Mouse (Mus musculus) urinary bladder, postnatal 25 days (tissue): ENCODE measurements around the gene Gm17542.
A peak's percentile ranks its signal among the peaks of the same experiment; 100 is the strongest.
"Not testable (repeated sequence)": the region's sequence is repeated elsewhere in the genome, so short reads cannot be mapped to it uniquely, and the experiment has no call there.

Source experiments
- DNase-seq: peaks from one replicate; pipeline ENCODE4 v3.0.0; 2022; ENCODE audit warnings: low spot score

Gm17542 gene

GRCm38 (mm10) chr10:58718110-58718509 lies at the start of gene Gm17542:
Gene Gm17542, minus strand, starts transcription at chr10:58718210.
- not testable (repeated sequence) for DNase-seq

GRCm38 (mm10) chr10:58739779-58740178 lies 21.8 kb upstream of the Gm17542 start:
- DNase-seq = no peak

DNA sequence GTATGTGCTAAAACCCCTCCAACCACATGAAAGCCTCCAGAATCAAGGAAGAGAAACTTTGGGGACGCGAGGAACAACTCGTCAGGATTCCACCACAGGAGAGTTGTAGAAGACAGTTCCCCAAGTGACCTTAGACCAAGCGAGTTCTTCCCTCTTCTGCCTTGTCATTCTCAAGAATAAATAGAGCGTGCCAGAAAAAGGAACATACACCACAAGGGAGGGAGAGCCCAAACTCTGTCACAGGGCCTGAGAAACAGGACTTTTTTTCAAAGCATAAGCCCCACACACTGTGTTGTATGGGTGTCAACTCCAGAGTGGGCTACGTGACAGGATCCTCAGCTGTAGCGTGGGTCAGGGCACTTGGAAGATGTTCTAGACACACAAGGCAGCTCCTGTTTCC lies 20.1 kb upstream of the Gm17542 start:
- no peak for DNase-seq

DNA sequence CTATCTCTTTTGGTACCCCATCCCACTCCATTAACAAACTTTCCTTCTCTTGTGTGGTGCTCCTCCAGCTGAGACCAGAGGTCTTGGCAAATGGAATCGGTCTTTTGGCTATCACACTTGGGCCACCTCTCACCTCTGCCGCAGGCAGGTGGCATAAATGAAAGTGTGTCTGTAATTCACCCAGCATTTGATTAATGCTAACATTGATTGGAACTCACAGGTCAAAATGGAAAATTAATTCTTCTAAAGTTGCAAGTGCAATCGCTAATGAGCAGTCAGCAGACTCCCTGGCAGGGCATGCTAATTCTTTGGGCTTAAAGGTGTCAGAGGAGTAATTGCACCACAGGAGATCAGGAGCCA lies 3.2 kb downstream of the Gm17542 start:
- DNase-seq = no peak

DNA sequence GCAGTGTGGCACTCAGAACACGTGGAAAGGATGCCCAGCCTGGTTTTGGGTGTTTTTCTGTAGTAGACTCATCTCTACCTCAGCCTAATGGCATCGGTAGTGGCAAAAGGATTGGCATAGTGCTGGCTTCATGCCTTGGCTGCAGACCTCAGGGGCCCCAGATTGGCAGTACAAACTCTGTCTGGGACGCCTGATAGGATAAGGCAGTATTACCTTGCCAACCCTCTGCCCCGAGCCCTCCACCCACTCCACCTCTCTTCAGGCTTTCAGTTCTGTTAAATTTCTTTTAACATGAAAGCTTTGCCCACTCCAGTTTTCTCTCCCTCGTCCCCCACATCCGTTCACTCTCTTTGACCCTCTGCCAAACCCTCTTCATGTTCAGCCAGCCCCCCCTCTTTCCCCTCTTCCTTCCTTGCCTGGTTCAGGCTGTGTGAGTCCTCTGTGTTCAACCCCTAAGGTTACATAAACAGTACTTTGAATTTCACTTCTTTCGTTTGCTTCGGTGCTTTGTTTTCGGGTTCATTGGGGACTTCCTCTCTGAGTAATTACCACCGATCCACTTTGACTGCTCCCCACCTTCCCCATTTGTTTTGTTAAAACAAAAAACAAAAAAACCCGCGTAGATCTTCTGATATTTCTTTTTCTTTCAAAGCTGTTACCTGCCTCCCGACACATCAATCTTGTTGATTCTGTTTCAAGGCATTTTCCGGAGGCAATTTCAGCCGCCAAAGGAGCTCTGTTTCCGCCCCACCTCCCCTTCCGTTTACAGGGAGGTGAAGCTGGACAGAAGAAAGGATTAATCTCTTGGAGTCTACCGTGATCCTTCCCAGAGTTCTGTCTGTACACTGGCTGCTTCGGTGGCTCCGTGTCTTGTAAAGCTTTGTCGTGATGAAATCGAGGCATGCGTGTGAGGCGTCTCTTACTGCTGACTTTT lies 3.9 kb downstream of the Gm17542 start:
- DNase-seq = no peak

GRCm38 (mm10) chr10:58713225-58713624 lies 4.8 kb downstream of the Gm17542 start:
- no peak for DNase-seq

GRCm38 (mm10) chr10:58709021-58709420 lies 9.0 kb downstream of the Gm17542 start:
- no peak for DNase-seq

DNA sequence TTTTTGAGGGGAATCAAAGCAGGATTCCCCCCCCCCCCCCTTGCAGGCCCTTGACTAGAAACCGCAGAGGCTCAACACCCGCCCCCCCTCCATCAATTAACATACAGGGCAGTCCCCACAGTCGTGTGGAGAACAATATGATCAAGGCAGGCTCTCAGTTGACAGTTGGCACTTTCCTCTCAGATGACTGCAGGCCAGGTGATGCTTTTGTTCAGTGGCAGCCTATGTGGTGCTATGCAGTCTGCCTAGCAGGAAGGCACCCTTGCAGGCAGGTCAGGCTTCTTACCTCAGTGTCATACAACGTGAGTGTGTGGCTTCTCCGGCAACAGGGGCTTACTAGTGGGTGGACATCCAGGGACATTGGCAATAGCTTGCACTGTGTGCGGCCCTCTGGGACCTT lies 17.4 kb downstream of the Gm17542 start:
- no peak for DNase-seq

GRCm38 (mm10) chr10:58700160-58700559 lies 17.9 kb downstream of the Gm17542 start:
- no peak for DNase-seq

DNA sequence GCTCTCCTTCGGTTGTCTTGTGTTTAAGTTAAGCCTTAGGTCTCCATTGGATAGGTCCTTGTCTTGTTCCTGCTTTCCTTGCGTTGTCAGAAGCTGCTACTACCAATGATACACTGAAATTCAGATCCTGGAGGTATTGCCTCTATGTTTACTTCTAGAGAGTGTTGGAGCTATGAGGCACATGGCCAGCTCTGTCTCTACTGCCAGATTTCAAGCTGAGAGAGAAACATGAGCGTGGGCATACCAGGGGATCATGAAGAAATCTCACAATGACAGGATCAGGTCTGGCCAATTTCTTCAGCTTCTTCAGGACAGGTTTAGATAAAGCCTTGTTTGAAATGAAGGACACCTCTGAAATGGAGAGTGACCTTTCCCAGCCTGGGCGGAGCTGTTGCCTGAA lies 19.1 kb downstream of the Gm17542 start:
- no peak for DNase-seq

DNA sequence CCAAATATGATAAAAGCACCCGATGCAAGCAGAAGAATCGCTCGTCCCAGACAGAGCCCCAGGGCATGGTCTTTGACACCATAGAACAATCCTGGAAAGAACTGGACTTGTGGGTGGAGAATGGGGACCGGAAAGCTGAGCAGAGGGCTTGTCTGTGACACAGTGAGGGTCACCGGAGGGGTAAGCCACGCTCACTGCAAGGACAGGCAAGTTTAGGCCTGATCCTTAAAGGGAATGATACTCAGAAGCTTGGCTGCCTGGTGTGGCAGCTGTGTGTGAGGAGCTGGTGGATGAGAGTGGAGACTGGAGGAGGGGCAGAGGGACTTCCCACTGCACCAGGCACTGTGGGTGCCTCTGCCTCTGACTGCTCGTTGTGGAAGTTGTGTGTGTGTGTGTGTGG lies 27.0 kb downstream of the Gm17542 start:
- no peak for DNase-seq

DNA sequence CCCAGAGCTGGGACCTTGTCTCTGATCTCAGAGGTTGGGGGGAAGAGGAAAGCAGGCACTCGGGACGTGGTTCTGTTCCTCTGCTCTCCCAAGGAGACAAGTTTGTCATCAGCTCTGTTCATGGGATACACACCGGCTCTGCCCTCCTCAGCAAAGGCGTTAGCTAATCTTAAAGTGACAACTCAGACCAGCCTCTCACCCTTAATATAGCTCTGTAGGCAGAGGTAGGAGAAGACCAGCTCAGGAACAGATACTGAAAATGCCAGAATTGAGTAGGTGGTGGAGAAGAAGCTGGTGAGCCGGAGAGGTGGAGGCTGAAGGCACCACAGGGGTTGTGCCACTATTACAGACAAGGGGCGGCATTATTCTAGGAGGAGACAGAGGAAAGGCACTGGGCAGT lies 38.7 kb downstream of the Gm17542 start:
- no peak for DNase-seq

DNA sequence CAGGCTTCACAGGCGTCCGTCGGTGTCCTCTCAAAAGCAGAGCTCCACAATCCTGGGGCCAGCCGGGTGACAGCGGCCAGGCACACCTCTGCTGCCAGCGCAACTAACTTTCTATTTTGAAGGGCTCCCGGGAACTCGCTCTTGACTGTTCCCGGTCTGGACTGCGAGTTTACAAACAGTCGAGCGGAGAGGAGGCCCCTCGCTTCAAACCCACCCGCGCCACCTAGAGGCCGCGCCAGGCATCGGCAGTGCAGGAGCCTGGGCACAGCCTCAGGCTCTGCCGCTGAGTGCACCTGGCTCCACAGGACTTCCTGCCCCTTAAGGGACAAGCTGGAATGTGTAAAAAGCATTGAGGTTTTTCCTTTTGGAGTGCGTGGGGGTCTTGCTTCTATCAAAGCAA lies 42.5 kb downstream of the Gm17542 start, which contains the start of gene Edar:
Gene Edar, minus strand, starts transcription at position 122 of the 400 bp plus-strand sequence.
- DNase-seq = peak; percentile 80

DNA sequence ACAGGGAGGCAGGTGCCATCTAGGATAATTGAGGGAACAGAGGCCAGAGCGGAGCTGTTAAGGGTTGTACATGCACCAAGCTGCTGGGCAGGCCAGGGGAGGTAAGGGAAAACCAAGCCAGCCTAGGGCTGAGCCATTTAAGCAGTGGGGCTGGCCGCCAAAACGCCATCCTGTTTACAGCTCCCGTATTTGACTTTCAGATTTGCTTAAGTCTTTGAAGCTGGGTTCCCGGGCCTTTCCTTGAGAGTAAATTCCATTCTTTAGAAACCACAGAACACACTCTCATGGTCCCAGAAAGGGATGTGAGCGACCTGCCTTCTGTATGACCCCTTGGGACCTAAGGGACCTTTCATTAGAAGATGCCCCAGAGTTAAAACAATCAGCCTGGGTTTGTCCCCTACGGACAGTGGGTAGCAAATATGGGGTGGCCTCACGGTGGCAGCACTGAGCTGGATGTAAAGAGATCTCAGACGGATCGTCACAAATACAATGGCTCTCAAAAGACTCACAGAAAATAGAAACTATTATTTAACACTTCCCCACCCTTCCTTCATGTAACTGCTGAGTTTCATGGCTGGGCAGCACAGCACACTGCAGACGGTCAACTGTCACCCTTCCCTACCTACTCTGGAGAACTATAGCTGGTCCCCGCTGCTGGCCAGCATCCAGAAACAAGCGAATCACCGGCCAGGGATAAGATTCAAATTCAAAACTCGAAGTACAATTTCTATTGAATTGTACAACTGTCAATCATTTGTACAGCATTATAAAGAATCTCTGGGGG lies 44.5 kb downstream of the Gm17542 start:
- DNase-seq = peak; percentile 78

- no peak for DNase-seq
Observed at GRCm38 (mm10) chr10:58672557-58673277, 45.3 kb downstream of the Gm17542 start.

- DNase-seq = no peak
Observed at GRCm38 (mm10) chr10:58663868-58664267, 54.1 kb downstream of the Gm17542 start.
